Mouse (Mus musculus) urinary bladder, postnatal 36 days (tissue): ENCODE results near the gene Dynlt1a.
"Not testable (repeated sequence)": the region's sequence is repeated elsewhere in the genome, so short reads cannot be mapped to it uniquely, and the experiment has no call there.

Experiments used
- DNase-seq, 2 experiments: peaks; one replicate each; pipeline ENCODE4 v3.0.0; 2022; ENCODE audit warnings: low spot score in 2 of 2, mixed read lengths in 1 of 2

Dynlt1a gene

GRCm38 (mm10) chr17:6289045-6289444 is 28.3 kb downstream of the Dynlt1a start:
- not testable (repeated sequence) for DNase-seq

GRCm38 (mm10) chr17:6286169-6286568 is 31.1 kb downstream of the Dynlt1a start:
- not testable (repeated sequence) for DNase-seq

- DNase-seq = not testable (repeated sequence)
Observed at GRCm38 (mm10) chr17:6283137-6283536, 34.2 kb downstream of the Dynlt1a start.

- not testable (repeated sequence) for DNase-seq
Observed at GRCm38 (mm10) chr17:6280513-6280912, 36.8 kb downstream of the Dynlt1a start.

GRCm38 (mm10) chr17:6279772-6280171 is 37.5 kb downstream of the Dynlt1a start:
- DNase-seq = not testable (repeated sequence)

- peak; percentile 46 to 52 for DNase-seq
Observed at GRCm38 (mm10) chr17:6279205-6279604, 38.1 kb downstream of the Dynlt1a start.

- DNase-seq = not testable (repeated sequence)
Observed at GRCm38 (mm10) chr17:6274693-6275092, 42.6 kb downstream of the Dynlt1a start.

- DNase-seq = not testable (repeated sequence)
Observed at GRCm38 (mm10) chr17:6271970-6272369, 45.3 kb downstream of the Dynlt1a start.

- DNase-seq = not testable (repeated sequence)
Observed at GRCm38 (mm10) chr17:6270840-6271239, 46.5 kb downstream of the Dynlt1a start.

GRCm38 (mm10) chr17:6269876-6270831 is 47.1 kb downstream of the Dynlt1a start:
- not testable (repeated sequence) for DNase-seq

GRCm38 (mm10) chr17:6257070-6257456 is 60.2 kb downstream of the Dynlt1a start:
- not testable (repeated sequence) for DNase-seq

- DNase-seq = not testable (repeated sequence)
Observed at GRCm38 (mm10) chr17:6256400-6257069, 60.8 kb downstream of the Dynlt1a start, which contains the start of gene Tmem181a. TSS of gene Tmem181a (plus strand) at chr17:6256860.
